Mouse (Mus musculus) heart, embryonic 11.5 days (tissue): ENCODE measurements around the gene Syp. TPM values are rescaled to one million over a fixed set of nuclear protein-coding genes. Genes with fewer than 3 reads are reported as not detected.

ENCODE experiments used
- ATAC-seq: fragments of 200-750 bp; cut with Nextera tagmentation; replicated peaks from 2 replicates; pipeline ENCODE4 v1.8.0; 2017; ENCODE audit warnings: moderate library complexity; ENCODE audit not compliant: insufficient number of reproducible peaks, low FRiP score, low TSS enrichment
- H3K27ac ChIP-seq: fragments of 300-500 bp; sonication (generic); 2 replicates; pipeline ENCODE4 v1.5.1; 2014; ENCODE audit warnings: mild to moderate bottlenecking, low read depth, low read length
- H3K27me3 ChIP-seq: fragments of 300-500 bp; sonication (generic); 2 replicates; pipeline ENCODE4 v1.6.1; 2014; ENCODE audit warnings: mild to moderate bottlenecking, low read length, mixed read lengths; ENCODE audit not compliant: control insufficient read depth, insufficient read depth
- H3K36me3 ChIP-seq: fragments of 300-500 bp; sonication (generic); 2 replicates; pipeline ENCODE4 v1.6.1; 2014; ENCODE audit warnings: mild to moderate bottlenecking, low read length, moderate library complexity, mixed read lengths; ENCODE audit not compliant: control insufficient read depth, insufficient read depth
- H3K4me1 ChIP-seq: fragments of 300-500 bp; sonication (generic); 2 replicates; pipeline ENCODE4 v1.6.1; 2014; ENCODE audit warnings: low read length; ENCODE audit not compliant: control insufficient read depth, insufficient read depth
- H3K4me2 ChIP-seq: fragments of 300-500 bp; sonication (generic); 2 replicates; pipeline ENCODE4 v1.6.1; 2014; ENCODE audit warnings: mild to moderate bottlenecking, moderate library complexity
- H3K4me3 ChIP-seq: fragments of 300-500 bp; sonication (generic); 2 replicates; pipeline ENCODE4 v1.5.1; 2014; ENCODE audit warnings: low read depth, low read length
- H3K9ac ChIP-seq: fragments of 300-500 bp; sonication (generic); 2 replicates; pipeline ENCODE4 v1.6.1; 2014; ENCODE audit warnings: mild to moderate bottlenecking, low read depth, low read length, moderate library complexity
- H3K9me3 ChIP-seq: fragments of 300-500 bp; sonication (generic); replicated peaks from 2 replicates; pipeline ENCODE4 v1.6.1; 2016; ENCODE audit warnings: low read length; ENCODE audit not compliant: control insufficient read depth
- WGBS: fragments of 180-500 bp; shearing (Covaris S2); extraction: QIAGEN DNeasy Blood & Tissue Kit; methylation state at CpG from one replicate; pipeline ENCODE4 v1.1.7; 2014; ENCODE audit not compliant: insufficient replicate concordance; 5-methylcytosine and 5-hydroxymethylcytosine counted together
- polyA plus RNA-seq: library from polyadenylated mRNA; unstranded; fragments of >200 nt; fragmentation: Nextera tagmentation; extraction: Ambion mirVana; gene quantifications from 2 replicates; pipeline ENCODE4 v1.2.1, GENCODE M21; 2014

Syp gene
- polyA plus RNA-seq, 1 experiment from 2014 or later = 0.74 TPM

GRCm38 (mm10) chrX:7617889-7618551, 20.3 kb upstream of the Syp start:
- H3K4me2 ChIP-seq = no peak overlapping the region
- no peaks in the 10 kb centered on the region for H3K36me3 ChIP-seq
- no peaks in the 10 kb centered on the region for H3K27me3 ChIP-seq
- no peaks in the 10 kb centered on the region for H3K9me3 ChIP-seq
- 73% methylated on average over 12 of the region's 12 CpGs for WGBS
- no peaks in the 10 kb centered on the region for H3K4me1 ChIP-seq
- no peak overlapping the region for H3K4me3 ChIP-seq
- no peak overlapping the region for H3K27ac ChIP-seq
- ATAC-seq = no peak
- H3K9ac ChIP-seq = no peak overlapping the region

GRCm38 (mm10) chrX:7632560-7632959, 5.7 kb upstream of the Syp start:
- Histone ChIP-seq H3K4me1 (no peaks in the 10 kb centered on the region), H3K36me3 (no peaks in the 10 kb centered on the region), H3K4me3 (no peak overlapping the region), H3K4me2 (no peak overlapping the region), H3K9ac (no peak overlapping the region), H3K9me3 (no peaks in the 10 kb centered on the region), H3K27ac (no peak overlapping the region), H3K27me3 (no peaks in the 10 kb centered on the region)
- no peak for ATAC-seq
- WGBS = 79% methylated on average over 6 of the region's 6 CpGs

GRCm38 (mm10) chrX:7635101-7635500, 3.2 kb upstream of the Syp start:
- Histone ChIP-seq H3K36me3 (no peaks in the 10 kb centered on the region), H3K4me1 (no peaks in the 10 kb centered on the region), H3K4me3 (no peak overlapping the region), H3K9ac (no peak overlapping the region), H3K4me2 (no peak overlapping the region), H3K27me3 (no peaks in the 10 kb centered on the region), H3K9me3 (no peaks in the 10 kb centered on the region), H3K27ac (no peak overlapping the region)
- WGBS = 58% methylated on average over 3 of the region's 3 CpGs
- ATAC-seq = no peak

- Histone ChIP-seq H3K27ac (no peak overlapping the region), H3K9me3 (no peaks in the 10 kb centered on the region), H3K9ac (no peak overlapping the region), H3K27me3 (peaks cover 5% of the 10 kb centered on the region; the same call in 1 of the 2 replicates), H3K4me3 (no peak overlapping the region), H3K4me1 (no peaks in the 10 kb centered on the region), H3K36me3 (no peaks in the 10 kb centered on the region), H3K4me2 (no peak overlapping the region)
- WGBS = 21% methylated on average over 13 of the region's 13 CpGs
- no peak for ATAC-seq
Measured at GRCm38 (mm10) chrX:7639536-7640325, 1.5 kb downstream of the Syp start.

GRCm38 (mm10) chrX:7640785-7641184, 2.5 kb downstream of the Syp start:
- no peak overlapping the region for H3K4me3 ChIP-seq
- no peak overlapping the region for H3K9ac ChIP-seq
- no peak overlapping the region for H3K4me2 ChIP-seq
- no peaks in the 10 kb centered on the region for H3K36me3 ChIP-seq
- H3K4me1 ChIP-seq = no peaks in the 10 kb centered on the region
- ATAC-seq = no peak
- WGBS = 34% methylated on average over 12 of the region's 12 CpGs
- H3K27ac ChIP-seq = no peak overlapping the region
- no peaks in the 10 kb centered on the region for H3K9me3 ChIP-seq
- H3K27me3 ChIP-seq = peaks cover 5% of the 10 kb centered on the region; the same call in 1 of the 2 replicates

- H3K4me3 ChIP-seq = no peak overlapping the region
Measured at GRCm38 (mm10) chrX:7645349-7645748, 7.1 kb downstream of the Syp start.

GRCm38 (mm10) chrX:7648671-7649304, 10.5 kb downstream of the Syp start:
- Histone ChIP-seq H3K27ac (peak overlapping the region; percentile 57; the same call in 1 of the 2 replicates), H3K4me3 (peak overlapping the region; percentile 48), H3K36me3 (no peaks in the 10 kb centered on the region), H3K4me1 (no peaks in the 10 kb centered on the region), H3K27me3 (no peaks in the 10 kb centered on the region), H3K9ac (peak overlapping the region; percentile 78), H3K9me3 (no peaks in the 10 kb centered on the region), H3K4me2 (peak overlapping the region; percentile 69)
- ATAC-seq = peak; percentile 97
- 11% methylated on average over 25 of the region's 25 CpGs for WGBS

More at GRCm38 (mm10) chrX:7645349-7645748, 7.1 kb downstream of the Syp start:
- 15% methylated on average over 5 of the region's 5 CpGs for WGBS
- no peak for ATAC-seq
- Histone ChIP-seq H3K9me3 (no peaks in the 10 kb centered on the region), H3K9ac (no peak overlapping the region), H3K27me3 (peaks cover 5% of the 10 kb centered on the region; the same call in 1 of the 2 replicates), H3K27ac (no peak overlapping the region), H3K4me2 (no peak overlapping the region), H3K36me3 (no peaks in the 10 kb centered on the region), H3K4me1 (no peaks in the 10 kb centered on the region)

- Histone ChIP-seq H3K4me2 (peak within 1 kb of the TSS; percentile 66), H3K9ac (peak within 1 kb of the TSS; percentile 70), H3K4me1 (0 out of 2 replicates have a peak, but pooled peaks cover 2% of the 10 kb centered on the region), H3K36me3 (no peaks in the 10 kb centered on the region; the same call in 1 of the 2 replicates), H3K27ac (peak within 1 kb of the TSS; percentile 41), H3K9me3 (no peaks in the 10 kb centered on the region), H3K4me3 (peak within 1 kb of the TSS; percentile 54), H3K27me3 (no peaks in the 10 kb centered on the region)
- WGBS = 17% methylated on average over 26 of the region's 26 CpGs
- peak; percentile 71; the same call in 1 of the 2 replicates for ATAC-seq
Measured at GRCm38 (mm10) chrX:7657221-7657639, 19.0 kb downstream of the Syp start, which contains the start of gene Prickle3. Prickle3 (plus strand) TSS chrX:7657260.
